Mouse (Mus musculus): Measurements from ENCODE around the gene Cpt1c. TPM values are rescaled to one million over a fixed set of nuclear protein-coding genes. Genes with fewer than 3 reads are reported as not detected.

Gene Cpt1c
- total RNA-seq, 2 experiments from 2014 or later: 2.7 to 3.1 TPM

DNA sequence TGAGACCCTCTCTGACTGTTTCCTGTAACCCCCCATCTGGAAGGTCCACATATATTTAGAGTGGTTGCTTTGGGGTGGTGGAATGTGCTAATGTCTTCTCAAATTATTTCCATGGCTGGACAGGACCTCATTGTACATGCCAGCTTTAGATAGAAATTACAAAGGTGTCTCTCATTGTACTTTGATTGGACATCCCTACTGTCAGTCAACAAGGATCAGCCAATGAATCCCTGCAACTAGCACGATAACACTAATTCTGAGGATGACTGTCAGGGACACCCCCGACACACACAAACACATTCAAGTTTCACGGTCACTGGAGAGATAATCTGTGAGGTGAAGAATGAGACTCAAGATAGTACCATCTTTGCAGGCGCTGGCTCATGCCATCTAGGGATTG, 36.0 kb downstream of the Cpt1c start:
- intact Hi-C loops (cut with DNase I): no loop called here
- no peak for DNase-seq (ENCODE audit: low spot score)

DNA sequence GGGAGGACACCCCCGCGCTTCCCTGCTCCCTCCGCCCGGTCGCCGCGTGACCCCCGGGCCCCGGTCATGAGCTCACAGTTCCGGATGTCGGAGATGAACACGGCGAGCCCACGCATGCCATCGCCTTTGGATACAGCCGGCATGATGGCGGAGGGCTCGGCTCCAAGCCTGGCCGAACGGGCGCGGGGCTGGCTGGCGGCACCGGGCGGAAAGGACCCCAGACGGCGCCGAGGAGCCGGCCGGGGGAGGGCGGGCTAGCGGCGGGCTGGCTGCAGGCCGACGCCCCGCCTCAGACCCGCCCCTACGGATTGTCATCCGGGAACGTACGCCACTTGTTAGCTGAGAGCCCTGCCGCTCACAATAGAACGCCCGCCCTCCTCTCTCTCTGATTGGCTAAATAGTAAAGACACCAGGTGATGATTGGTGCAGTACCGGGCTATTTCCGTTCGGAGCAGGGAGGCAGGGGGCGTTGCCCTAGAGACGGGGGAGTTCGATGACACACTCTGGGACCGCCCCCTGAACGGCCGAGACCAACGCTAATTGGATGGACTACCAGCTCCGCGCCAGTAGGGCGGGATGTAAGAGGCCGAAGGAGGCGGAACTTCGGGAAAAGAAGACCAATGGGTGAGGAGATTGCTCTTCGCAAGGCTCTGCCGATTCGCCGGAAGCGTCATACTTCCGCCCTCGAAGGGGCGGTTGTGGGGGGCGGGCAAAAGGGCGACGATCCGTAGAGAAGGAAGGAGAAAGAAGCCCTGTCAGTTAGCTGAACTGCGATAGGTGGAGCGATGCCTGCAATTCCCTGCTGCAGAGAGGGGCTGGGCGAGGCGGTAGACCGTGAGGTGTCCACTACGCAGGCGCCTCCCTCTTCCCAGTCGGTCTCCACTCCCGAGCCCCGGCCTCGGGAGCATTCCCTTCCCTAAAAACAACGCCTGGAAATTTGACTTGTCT, 45.2 kb downstream of the Cpt1c start, which contains the start of gene Ap2a1:
TSS of gene Ap2a1 (minus strand) at position 293 of the 948 bp plus-strand sequence.
- DNase-seq (ENCODE audit: low spot score): peak; percentile 100
- intact Hi-C loops (cut with DNase I): no loop called here

DNA sequence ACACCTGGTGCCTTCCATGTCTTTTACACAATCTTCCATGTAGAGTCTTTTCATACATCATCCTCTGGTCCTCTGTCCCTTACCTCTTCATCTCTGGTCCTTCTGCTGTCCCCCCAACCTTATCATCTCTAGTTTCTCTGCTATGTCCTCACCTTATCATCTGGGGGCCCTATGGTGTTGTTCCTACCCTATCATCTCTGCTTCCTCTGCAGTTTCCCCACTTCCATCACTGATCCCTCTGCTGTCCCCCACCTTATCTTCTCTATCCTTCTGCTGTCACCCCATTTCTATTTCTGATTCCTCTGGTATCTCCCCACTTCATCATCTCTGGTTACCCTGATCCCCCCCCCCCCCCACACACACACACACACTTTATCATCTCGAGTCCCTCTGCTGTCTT, 46.1 kb downstream of the Cpt1c start:
- DNase-seq (ENCODE audit: low spot score): no peak
- intact Hi-C loops (cut with DNase I): no loop called here

DNA sequence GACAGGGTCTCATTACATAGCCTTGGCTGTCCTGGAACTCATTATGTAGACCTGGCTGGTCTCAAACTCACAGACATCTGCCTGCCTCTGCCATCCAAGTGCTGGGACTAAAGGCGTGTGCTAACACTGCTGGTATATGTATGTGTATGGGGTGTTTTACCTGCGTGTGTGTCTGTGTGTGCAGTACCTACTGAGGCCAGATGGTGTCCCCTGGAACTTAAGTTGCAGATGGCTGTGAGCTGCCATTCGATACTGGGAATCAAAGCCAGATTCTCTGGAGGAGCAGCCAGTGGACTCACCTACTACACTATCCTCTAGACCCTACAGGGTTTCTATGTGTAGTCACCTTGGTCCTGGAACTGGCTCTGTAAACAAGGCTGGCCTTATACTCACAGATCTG, 49.2 kb downstream of the Cpt1c start:
- no peak for DNase-seq (ENCODE audit: low spot score)
- intact Hi-C loops (cut with DNase I): loop anchor here (1.0 kb wide), 1 partner anchor 32 kb away; no protein-coding TSS in a partner anchor

DNA sequence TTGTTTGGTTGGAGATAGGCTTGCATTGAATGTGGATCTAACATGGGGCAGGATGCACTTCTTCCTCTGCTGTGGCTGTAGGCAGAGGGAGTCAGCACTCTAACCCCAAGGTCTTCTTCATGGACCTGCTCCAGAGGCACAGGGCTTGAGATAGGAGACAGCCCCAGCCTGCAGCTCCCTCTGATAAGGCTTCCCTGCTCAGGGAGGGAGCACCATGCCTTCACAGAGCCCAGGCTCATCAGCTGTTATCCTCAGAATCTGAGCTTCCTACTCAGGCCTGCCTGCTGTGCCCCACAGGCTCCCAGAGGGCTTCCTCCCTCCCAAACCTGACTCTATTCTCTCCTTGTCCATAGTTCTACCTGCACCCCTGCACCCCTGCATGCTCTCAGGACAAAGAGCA, 52.1 kb downstream of the Cpt1c start:
- no peak for DNase-seq (ENCODE audit: low spot score)
- intact Hi-C loops (cut with DNase I): no loop called here

DNA sequence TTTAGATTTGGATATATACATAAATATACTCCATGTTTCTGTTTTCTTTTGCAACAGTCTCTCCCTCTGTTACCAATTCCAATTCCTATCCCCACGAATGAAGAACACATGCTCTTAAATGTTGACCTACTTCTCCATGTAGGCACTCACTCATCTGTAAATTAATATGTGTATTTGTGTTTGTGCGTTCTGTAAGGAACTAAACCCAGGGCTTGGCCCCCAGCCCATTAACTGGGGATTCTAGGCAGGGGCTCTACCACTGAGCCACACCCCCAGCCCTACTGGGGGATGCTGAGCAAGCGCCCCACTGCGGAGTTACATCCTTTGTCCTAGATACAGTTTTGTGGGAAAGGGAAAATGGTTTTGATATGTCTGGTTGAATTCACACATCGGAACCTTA, 55.5 kb downstream of the Cpt1c start:
- no peak for DNase-seq (ENCODE audit: low spot score)
- intact Hi-C loops (cut with DNase I): no loop called here

DNA sequence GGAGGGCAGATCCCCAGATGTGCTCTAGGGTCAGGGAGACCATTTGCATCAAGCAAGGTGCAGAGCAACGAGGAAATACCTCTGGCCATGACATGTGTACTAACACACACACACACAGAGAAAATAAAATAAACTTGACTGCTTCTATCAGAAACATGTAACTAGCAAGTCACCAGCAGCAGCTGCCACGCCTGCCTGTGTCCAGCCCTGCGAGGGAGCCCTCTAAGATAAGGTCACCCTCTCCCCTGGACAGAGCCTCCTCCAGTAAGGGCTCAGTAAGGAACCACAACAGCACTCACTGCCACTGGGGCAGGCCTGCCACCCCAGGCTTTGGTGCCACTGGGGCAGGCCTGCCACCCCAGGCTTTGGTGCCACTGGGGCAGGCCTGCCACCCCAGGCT, 56.4 kb downstream of the Cpt1c start:
- intact Hi-C loops (cut with DNase I): no loop called here
- no peak for DNase-seq (ENCODE audit: low spot score)

DNA sequence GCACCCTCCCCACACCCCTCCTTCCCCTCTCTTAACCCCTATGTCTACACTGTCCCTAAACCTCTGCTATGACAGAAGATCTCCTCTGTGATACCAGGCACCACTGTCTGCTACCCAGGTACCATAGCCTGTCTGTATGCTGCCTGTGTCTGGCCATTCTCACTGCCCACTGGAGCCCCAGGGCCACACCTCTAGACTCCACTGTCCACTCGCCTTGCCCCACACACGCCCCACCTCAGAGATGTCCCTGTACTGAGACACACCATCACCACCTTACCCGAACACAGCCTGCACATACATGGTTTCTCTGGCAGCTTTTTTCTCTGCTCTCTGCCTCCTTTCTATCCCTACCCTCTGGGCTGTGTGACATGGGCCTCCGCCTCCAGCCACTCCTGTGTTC, 57.8 kb downstream of the Cpt1c start:
- no peak for DNase-seq (ENCODE audit: low spot score)
- intact Hi-C loops (cut with DNase I): no loop called here

DNA sequence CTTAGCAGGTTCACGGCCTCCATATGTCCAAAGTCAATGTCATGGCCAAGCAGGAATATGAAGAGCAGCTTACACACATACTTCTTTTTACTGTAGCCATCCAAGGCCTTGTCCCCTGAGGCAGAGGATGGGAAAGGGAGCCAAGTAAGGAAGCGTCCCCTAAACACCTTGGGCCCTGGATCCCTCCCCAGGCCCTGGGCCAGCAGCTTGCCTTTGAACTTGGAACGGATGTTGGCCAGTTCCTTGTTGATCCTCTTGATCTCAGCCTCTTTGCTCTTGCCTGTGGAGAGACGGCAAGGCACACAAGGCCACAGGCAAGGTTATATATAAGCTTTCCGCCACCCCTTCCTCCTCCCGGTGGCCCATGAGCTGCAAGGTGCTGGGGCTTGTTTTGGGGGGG, 58.5 kb downstream of the Cpt1c start:
- intact Hi-C loops (cut with DNase I): no loop called here

DNA sequence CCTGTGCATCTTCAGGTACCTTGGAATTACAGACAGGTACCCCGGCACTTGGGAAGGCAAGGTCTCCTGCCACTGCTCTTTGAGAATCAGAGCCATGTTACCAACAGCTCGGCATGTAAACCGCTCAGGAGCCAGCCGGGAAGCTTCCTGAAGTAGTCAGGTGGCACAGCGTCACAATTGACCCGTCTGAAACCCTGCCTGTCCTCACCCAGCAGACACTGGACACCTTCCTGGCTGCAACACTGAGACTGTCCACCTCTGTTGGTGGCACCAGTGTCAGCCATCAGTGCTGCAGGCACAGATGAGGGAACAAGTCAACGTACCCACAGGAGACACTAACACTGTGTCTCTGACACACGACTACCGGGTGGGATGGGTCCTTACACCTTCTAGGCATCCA, 59.3 kb downstream of the Cpt1c start:
- DNase-seq (ENCODE audit: low spot score): no peak
- intact Hi-C loops (cut with DNase I): no loop called here

More for the DNA sequence above, 58.5 kb downstream of the Cpt1c start:
- no peak for DNase-seq (ENCODE audit: low spot score)

DNA sequence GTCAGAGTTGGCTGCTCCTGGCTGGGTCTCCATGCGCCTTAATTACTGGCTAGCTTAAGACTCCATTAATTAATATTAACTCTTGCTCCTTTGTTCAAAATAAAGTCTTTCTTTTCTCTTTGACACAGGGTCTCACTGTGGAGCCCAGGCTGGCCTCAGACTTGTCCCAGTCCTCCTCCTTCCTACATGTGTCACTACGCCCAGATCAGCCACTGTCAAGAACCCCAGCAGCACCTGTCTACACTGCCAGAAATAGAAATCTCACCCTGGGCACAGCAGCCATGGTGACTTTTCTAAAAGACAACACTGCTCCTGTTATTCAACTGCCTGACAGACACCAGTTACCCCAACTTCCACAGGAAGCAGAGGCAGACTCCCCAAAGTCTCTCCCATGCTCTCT, 60.3 kb downstream of the Cpt1c start:
- intact Hi-C loops (cut with DNase I): no loop called here
- no peak for DNase-seq (ENCODE audit: low spot score)

Small RNAs within 50 kb of the gene (microRNA-seq; reads per million reads assigned to microRNA genes)
- gene Mir7054: not detected

Other genes starting within 250 kb of the Cpt1c start
- gene Vrk3, start 226.4 kb downstream of the Cpt1c start, total RNA-seq (2021): 10 to 100 TPM; 22.8 to 24.3 TPM
- gene Zfp473, start 223.8 kb downstream of the Cpt1c start, total RNA-seq (2021): under 1 TPM in 1 of 2 experiments, not detected in 1; 0.21 TPM
- gene Nup62, start 158.8 kb downstream of the Cpt1c start, total RNA-seq (2021): 10 to 100 TPM; 26.0 to 28.6 TPM
- gene Il4i1, start 158.5 kb downstream of the Cpt1c start, total RNA-seq (2021): 1 to 10 TPM in 1 of 2 experiments, under 1 TPM in 1; 0.62 to 2.2 TPM
- 10 to 100 TPM; 63.7 to 64.5 TPM for gene Atf5, start 158.2 kb downstream of the Cpt1c start, total RNA-seq (2021)
- 10 to 100 TPM; 61.8 to 75.9 TPM for gene Akt1s1, start 125.9 kb downstream of the Cpt1c start, total RNA-seq (2021)
- 10 to 100 TPM; 44.3 to 47.0 TPM for gene Tbc1d17, start 125.8 kb downstream of the Cpt1c start, total RNA-seq (2021)
- 10 to 100 TPM; 16.0 to 16.6 TPM for gene Pnkp, start 117.7 kb downstream of the Cpt1c start, total RNA-seq (2021)
- 100 to 1,000 TPM; 153 to 165 TPM for gene Ptov1, start 105.1 kb downstream of the Cpt1c start, total RNA-seq (2021)
- 10 to 100 TPM; 66.7 to 73.9 TPM for gene Med25, start 82.1 kb downstream of the Cpt1c start, total RNA-seq (2021)
- 10 to 100 TPM; 12.9 to 15.0 TPM for gene Fuz, start 78.8 kb downstream of the Cpt1c start, total RNA-seq (2021)
- gene Ap2a1, start 45.4 kb downstream of the Cpt1c start, total RNA-seq (2021): 10 to 100 TPM; 72.5 to 73.1 TPM
- not detected for gene Tsks, start 31.6 kb downstream of the Cpt1c start, total RNA-seq (2021)
- gene Prmt1, start 11.7 kb upstream of the Cpt1c start, total RNA-seq (2021): 100 to 1,000 TPM; 105 to 111 TPM
- gene Irf3, start 22.8 kb upstream of the Cpt1c start, total RNA-seq (2021): 10 to 100 TPM; 28.3 to 30.9 TPM
- 10 to 100 TPM; 10.2 to 11.2 TPM for gene Bcl2l12, start 23.9 kb upstream of the Cpt1c start, total RNA-seq (2021)
- 10 to 100 TPM; 45.5 to 49.7 TPM for gene Scaf1, start 41.5 kb upstream of the Cpt1c start, total RNA-seq (2021)
- 10 to 100 TPM; 48.9 to 56.6 TPM for gene Rras, start 43.1 kb upstream of the Cpt1c start, total RNA-seq (2021)
- gene Prr12, start 78.0 kb upstream of the Cpt1c start, total RNA-seq (2021): 10 to 100 TPM; 23.2 to 27.7 TPM
- 10 to 100 TPM; 25.7 to 27.8 TPM for gene Nosip, start 87.6 kb upstream of the Cpt1c start, total RNA-seq (2021)
- 1 to 10 TPM; 6.8 to 7.1 TPM for gene Prrg2, start 87.8 kb upstream of the Cpt1c start, total RNA-seq (2021)
- 10 to 100 TPM; 28.1 to 32.4 TPM for gene Rcn3, start 117.4 kb upstream of the Cpt1c start, total RNA-seq (2021)
- gene Fcgrt, start 129.0 kb upstream of the Cpt1c start, total RNA-seq (2021): 10 to 100 TPM; 66.1 to 71.7 TPM
- 100 to 1,000 TPM; 517 to 569 TPM for gene Rps11, start 149.6 kb upstream of the Cpt1c start, total RNA-seq (2021)
- 100 to 1,000 TPM; 613 to 620 TPM for gene Rpl13a, start 153.9 kb upstream of the Cpt1c start, total RNA-seq (2021)
- gene Gm45713, start 161.4 kb upstream of the Cpt1c start, total RNA-seq (2021): not detected
- gene Flt3l, start 161.6 kb upstream of the Cpt1c start, total RNA-seq (2021): 10 to 100 TPM in 1 of 2 experiments, 1 to 10 TPM in 1; 5.3 to 15.0 TPM
- 10 to 100 TPM; 29.7 to 30.9 TPM for gene Pih1d1, start 179.5 kb upstream of the Cpt1c start, total RNA-seq (2021)
- 10 to 100 TPM; 23.5 to 37.6 TPM for gene Aldh16a1, start 179.7 kb upstream of the Cpt1c start, total RNA-seq (2021)
- 10 to 100 TPM; 18.1 to 18.7 TPM for gene Slc17a7, start 189.1 kb upstream of the Cpt1c start, total RNA-seq (2021)
- not detected for gene Gfy, start 204.7 kb upstream of the Cpt1c start, total RNA-seq (2021)
- not detected for gene Pth2, start 206.1 kb upstream of the Cpt1c start, total RNA-seq (2021)
- not detected for gene Ccdc155, start 230.0 kb upstream of the Cpt1c start, total RNA-seq (2021)
- gene Dkkl1, start 237.3 kb upstream of the Cpt1c start, total RNA-seq (2021): not detected
- gene Tead2, start 240.9 kb upstream of the Cpt1c start, total RNA-seq (2021): 10 to 100 TPM in 1 of 2 experiments, 1 to 10 TPM in 1; 7.0 to 12.0 TPM

Measured in heart, postnatal 25 days (tissue).